Mouse (Mus musculus) liver, embryonic 16.5 days (tissue): ENCODE results near the gene Syne2. TPM values are rescaled to one million over a fixed set of nuclear protein-coding genes. Genes with fewer than 3 reads are reported as not detected.
A peak's percentile ranks its signal among the peaks of the same experiment; 100 is the strongest.

Experiments used
- ATAC-seq: fragments of 200-750 bp; cut with Nextera tagmentation; 2 replicates; pipeline ENCODE4 v1.8.0; 2017; ENCODE audit warnings: low read depth, mild to moderate bottlenecking, moderate number of reproducible peaks, moderate library complexity
- H3K27ac ChIP-seq: fragments of 300-500 bp; sonication (generic); 2 replicates; pipeline ENCODE4 v1.5.1; 2014; ENCODE audit warnings: mild to moderate bottlenecking, low read length
- H3K27me3 ChIP-seq: fragments of 300-500 bp; sonication (generic); 2 replicates; pipeline ENCODE4 v1.6.1; 2014; ENCODE audit warnings: low read depth, low read length, mixed read lengths; ENCODE audit not compliant: control insufficient read depth, insufficient read depth
- H3K36me3 ChIP-seq: fragments of 300-500 bp; sonication (generic); 2 replicates; pipeline ENCODE4 v1.6.1; 2014; ENCODE audit warnings: mild to moderate bottlenecking; ENCODE audit not compliant: control insufficient read depth, insufficient read depth
- H3K4me1 ChIP-seq: fragments of 300-500 bp; sonication (generic); 2 replicates; pipeline ENCODE4 v1.6.1; 2014; ENCODE audit warnings: low read depth, low read length, mixed read lengths; ENCODE audit not compliant: control insufficient read depth
- H3K4me2 ChIP-seq: fragments of 300-500 bp; sonication (generic); 2 replicates; pipeline ENCODE4 v1.6.1; 2014; ENCODE audit warnings: low read depth, low read length, mixed read lengths
- H3K4me3 ChIP-seq: fragments of 300-500 bp; sonication (generic); 2 replicates; pipeline ENCODE4 v1.5.1; 2014; ENCODE audit warnings: low read depth, mild to moderate bottlenecking, low read length
- H3K9ac ChIP-seq: fragments of 300-500 bp; sonication (generic); 2 replicates; pipeline ENCODE4 v1.6.1; 2014; ENCODE audit warnings: low read depth, low read length
- H3K9me3 ChIP-seq: fragments of 300-500 bp; sonication (generic); replicated peaks from 2 replicates; pipeline ENCODE4 v1.6.1; 2016; ENCODE audit warnings: low read length; ENCODE audit not compliant: control insufficient read depth
- WGBS: fragments of 180-500 bp; shearing (Covaris S2); extraction: QIAGEN DNeasy Blood & Tissue Kit; methylation state at CpG from one replicate; pipeline ENCODE4 v1.1.7; 2014; ENCODE audit not compliant: insufficient replicate concordance; 5-methylcytosine and 5-hydroxymethylcytosine counted together
- polyA plus RNA-seq: library from polyadenylated mRNA; unstranded; fragments of >200 nt; fragmentation: Nextera tagmentation; extraction: Ambion mirVana; gene quantifications from 2 replicates; pipeline ENCODE4 v1.2.1, GENCODE M21; 2015

Syne2 gene
- polyA plus RNA-seq, 1 experiment from 2014 or later, result 6.1 TPM

DNA sequence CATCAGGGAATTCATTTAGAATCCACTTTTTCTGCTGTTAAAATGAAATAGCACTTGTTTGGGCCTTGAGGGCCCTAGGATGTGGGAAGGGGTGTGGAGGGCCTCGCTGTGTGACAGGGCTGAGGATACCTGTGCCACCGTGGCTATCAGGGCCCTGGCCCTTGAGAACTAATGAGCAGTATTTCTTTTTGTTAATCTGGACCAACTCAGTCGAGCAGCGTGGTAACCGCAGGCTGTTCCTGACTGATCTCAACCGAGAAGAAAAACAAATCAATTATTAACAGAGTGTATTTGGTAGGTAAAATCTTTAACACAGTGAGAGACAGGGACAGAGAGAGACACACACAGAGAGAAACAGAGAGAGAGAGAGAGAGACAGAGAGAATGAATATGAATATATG is 34.5 kb downstream of the Syne2 start:
- 47% methylated on average over 6 of the region's 6 CpGs for WGBS
- no peaks in the 10 kb centered on the region for H3K27me3 ChIP-seq
- no peak overlapping the region for H3K9ac ChIP-seq
- peaks cover 8% of the 10 kb centered on the region for H3K4me1 ChIP-seq
- ATAC-seq, result no peak
- no peak overlapping the region for H3K4me2 ChIP-seq
- no peaks in the 10 kb centered on the region for H3K36me3 ChIP-seq
- H3K27ac ChIP-seq, result no peak overlapping the region
- no peaks in the 10 kb centered on the region for H3K9me3 ChIP-seq
- no peak overlapping the region for H3K4me3 ChIP-seq

DNA sequence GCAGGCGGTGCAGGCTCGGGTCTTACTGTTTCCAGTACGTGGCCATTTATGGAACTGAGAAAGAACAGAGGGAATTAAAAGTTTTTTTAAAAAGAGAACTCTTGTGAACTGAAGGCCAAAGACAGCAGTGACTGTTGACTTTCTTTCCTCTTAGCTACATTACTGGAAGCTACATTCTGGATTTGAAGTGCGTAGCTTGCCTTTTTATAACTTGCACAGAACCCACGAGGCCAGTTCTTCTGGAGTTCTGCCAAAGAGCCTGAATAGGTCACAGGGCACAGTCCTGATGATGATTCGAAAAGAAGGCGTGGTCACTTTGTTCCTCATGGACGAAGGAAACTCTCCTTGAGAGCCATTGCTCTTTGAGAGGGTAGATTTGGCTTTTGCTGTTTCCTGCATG is 35.6 kb downstream of the Syne2 start:
- no peak overlapping the region for H3K27ac ChIP-seq
- no peaks in the 10 kb centered on the region for H3K9me3 ChIP-seq
- H3K9ac ChIP-seq, result no peak overlapping the region
- no peaks in the 10 kb centered on the region for H3K36me3 ChIP-seq
- no peaks in the 10 kb centered on the region for H3K27me3 ChIP-seq
- peaks cover 8% of the 10 kb centered on the region for H3K4me1 ChIP-seq
- WGBS, result 25% methylated on average over 8 of the region's 8 CpGs
- no peak overlapping the region for H3K4me3 ChIP-seq
- no peak overlapping the region for H3K4me2 ChIP-seq
- no peak for ATAC-seq

DNA sequence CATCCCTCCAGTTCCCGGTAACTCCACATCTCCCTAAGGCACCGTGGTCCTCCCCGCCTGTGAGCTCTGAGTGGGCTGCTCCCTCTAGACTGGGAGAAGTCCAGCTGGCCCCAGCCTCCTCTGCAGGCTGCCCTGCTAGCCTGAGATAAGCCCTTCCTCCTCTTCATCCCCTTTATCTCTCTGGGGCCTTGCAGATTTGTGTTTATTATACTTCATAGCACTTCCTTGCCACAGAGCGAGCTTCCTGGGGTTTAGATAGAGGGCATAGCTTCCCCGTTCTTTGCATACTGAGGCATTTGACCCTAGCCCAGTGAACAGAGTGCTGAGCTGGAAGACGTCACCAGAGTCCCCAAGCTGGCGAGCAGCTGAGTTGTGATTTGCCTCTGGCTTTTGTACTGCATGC is 37.1 kb downstream of the Syne2 start:
- H3K4me2 ChIP-seq, result 0 out of 2 replicates have a peak overlapping the region, but pooled peaks have one; percentile 6
- H3K4me3 ChIP-seq, result no peak overlapping the region
- H3K9ac ChIP-seq, result no peak overlapping the region
- H3K27ac ChIP-seq, result no peak overlapping the region
- H3K27me3 ChIP-seq, result no peaks in the 10 kb centered on the region
- peak; percentile 74 for ATAC-seq
- H3K9me3 ChIP-seq, result no peaks in the 10 kb centered on the region
- peaks cover 8% of the 10 kb centered on the region for H3K4me1 ChIP-seq
- no peaks in the 10 kb centered on the region for H3K36me3 ChIP-seq
- 16% methylated on average over 7 of the region's 7 CpGs for WGBS

DNA sequence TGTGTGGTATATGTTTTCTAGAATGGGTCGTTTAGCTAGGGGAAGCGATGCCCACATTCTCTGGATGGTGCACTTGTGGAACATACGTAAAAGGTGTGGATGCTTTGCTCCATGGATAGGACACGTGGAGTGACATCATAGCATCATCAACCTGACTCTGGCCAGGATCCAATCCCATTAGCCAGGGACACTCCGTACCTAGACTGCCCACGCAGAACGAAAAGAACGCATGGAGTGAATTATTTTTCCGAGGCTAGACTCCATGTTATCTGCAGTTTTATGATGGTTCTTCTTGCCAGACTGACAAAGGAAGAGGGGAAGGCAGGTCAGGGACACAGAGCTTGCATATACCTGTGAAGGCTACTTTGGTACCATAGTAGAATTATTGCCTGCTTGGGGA is 37.7 kb downstream of the Syne2 start:
- no peak overlapping the region for H3K4me2 ChIP-seq
- H3K9ac ChIP-seq, result no peak overlapping the region
- no peak overlapping the region for H3K4me3 ChIP-seq
- H3K9me3 ChIP-seq, result no peaks in the 10 kb centered on the region
- 77% methylated on average over 9 of the region's 9 CpGs for WGBS
- H3K4me1 ChIP-seq, result peaks cover 8% of the 10 kb centered on the region
- no peak overlapping the region for H3K27ac ChIP-seq
- no peaks in the 10 kb centered on the region for H3K27me3 ChIP-seq
- no peaks in the 10 kb centered on the region for H3K36me3 ChIP-seq
- ATAC-seq, result no peak

DNA sequence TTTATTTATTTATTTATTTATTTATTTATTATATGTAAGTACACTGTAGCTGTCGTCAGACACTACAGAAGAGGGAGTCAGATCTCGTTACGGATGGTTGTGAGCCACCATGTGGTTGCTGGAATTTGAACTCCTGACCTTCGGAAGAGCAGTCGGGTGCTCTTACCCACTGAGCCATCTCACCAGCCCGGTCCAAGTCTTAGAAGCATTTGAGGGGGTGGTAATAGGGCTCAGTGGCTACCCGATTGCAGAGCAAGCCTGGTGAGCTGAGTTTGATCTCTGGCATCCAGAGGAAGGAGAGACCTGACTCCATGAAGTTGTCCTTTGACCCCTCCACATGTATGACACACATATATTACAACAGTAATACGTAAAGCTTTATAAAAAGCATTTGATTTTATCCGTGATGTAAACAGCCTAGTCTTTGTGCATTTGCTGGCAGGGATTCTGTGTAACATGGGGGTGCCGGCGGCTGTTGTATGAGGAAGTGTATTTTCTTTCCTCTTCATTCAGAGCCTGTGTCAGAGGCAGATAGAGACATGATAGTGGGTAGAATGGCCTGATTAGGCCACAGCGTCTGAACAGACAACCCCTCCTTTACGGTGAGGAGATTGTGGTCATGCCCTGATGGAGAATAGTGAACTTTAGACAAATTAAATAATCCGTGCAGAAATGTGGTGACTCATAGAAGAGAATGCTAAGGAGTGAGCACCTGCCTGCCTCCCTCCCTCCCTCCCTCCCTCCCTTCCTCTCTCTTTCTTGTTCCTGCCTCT is 38.3 kb downstream of the Syne2 start:
- Histone ChIP-seq H3K9me3 (no peaks in the 10 kb centered on the region), H3K4me2 (no peak overlapping the region), H3K27me3 (no peaks in the 10 kb centered on the region), H3K4me3 (no peak overlapping the region), H3K27ac (no peak overlapping the region), H3K9ac (no peak overlapping the region), H3K4me1 (peaks cover 8% of the 10 kb centered on the region), H3K36me3 (no peaks in the 10 kb centered on the region)
- 44% methylated on average over 14 of the region's 14 CpGs for WGBS
- ATAC-seq, result no peak

DNA sequence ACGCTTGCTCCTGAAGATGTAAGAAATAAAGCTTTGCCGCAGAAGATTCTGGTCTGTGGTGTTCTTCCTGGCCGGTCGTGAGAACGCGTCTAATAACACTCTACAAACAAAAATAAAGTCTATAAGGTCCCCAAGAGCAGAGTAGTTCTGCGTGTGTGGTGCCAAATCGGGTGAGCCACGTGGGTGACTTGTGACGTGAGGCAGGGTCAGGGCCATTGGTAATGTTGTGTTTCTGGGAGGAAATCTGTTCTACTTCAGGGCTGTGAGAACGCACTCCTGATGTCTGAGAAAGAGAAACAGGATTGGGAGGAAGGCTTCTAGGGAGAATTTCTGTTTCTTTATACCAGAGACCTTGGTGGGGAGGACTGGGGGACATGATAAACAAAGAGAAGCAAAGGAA is 42.0 kb downstream of the Syne2 start:
- Histone ChIP-seq H3K4me2 (no peak overlapping the region), H3K27ac (no peak overlapping the region), H3K4me1 (peaks cover 4% of the 10 kb centered on the region), H3K4me3 (no peak overlapping the region), H3K9ac (no peak overlapping the region), H3K27me3 (no peaks in the 10 kb centered on the region), H3K36me3 (no peaks in the 10 kb centered on the region), H3K9me3 (no peaks in the 10 kb centered on the region)
- 76% methylated on average over 10 of the region's 11 CpGs for WGBS
- no peak for ATAC-seq

DNA sequence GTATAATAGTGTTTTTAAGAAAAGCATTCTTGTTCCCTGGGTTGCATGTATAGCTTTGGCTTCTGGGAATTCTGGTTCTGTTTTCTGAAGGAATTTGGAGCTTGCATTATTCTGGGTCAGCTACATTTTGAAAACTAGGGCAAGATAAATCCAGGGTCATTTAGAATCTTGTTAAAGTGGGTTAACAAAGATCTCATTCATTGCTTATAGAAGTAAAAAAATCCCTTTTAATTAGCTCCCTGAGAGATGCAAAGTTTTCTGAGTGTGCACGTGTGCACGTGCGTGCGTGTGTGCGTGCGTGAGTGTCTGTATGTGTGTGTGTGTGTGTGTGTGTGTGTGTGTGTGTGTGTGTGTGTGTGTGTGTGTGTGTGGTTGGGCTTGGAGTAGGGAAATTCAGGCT is 42.9 kb downstream of the Syne2 start:
- Histone ChIP-seq H3K9me3 (no peaks in the 10 kb centered on the region), H3K4me3 (no peak overlapping the region), H3K27ac (no peak overlapping the region), H3K36me3 (no peaks in the 10 kb centered on the region), H3K4me1 (no peaks in the 10 kb centered on the region), H3K27me3 (no peaks in the 10 kb centered on the region), H3K9ac (no peak overlapping the region), H3K4me2 (no peak overlapping the region)
- WGBS, result 81% methylated on average over 6 of the region's 6 CpGs
- ATAC-seq, result no peak

DNA sequence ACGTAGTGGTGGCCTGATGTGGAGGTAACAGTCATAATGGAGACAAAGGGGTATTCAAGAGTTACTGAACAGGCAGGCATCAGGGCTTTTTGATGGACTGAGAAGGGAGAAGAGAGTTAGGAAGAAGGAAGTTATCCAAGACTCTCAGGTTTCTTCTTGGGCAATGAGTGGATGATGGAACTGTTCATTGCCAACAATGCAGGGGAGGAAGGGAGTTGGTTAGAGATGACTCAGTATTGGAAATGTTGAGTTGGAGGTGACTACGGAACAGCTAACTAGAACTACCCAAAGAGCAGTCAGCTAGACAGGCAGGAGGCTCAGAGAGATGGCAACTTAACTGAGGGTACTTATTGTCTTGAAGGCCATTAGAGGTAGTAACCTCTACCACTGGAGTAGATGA is 47.2 kb downstream of the Syne2 start:
- no peak overlapping the region for H3K9ac ChIP-seq
- H3K4me2 ChIP-seq, result no peak overlapping the region
- no peak for ATAC-seq
- no peak overlapping the region for H3K4me3 ChIP-seq
- H3K9me3 ChIP-seq, result no peaks in the 10 kb centered on the region
- no peaks in the 10 kb centered on the region for H3K4me1 ChIP-seq
- H3K27ac ChIP-seq, result no peak overlapping the region
- H3K36me3 ChIP-seq, result no peaks in the 10 kb centered on the region
- WGBS, result 55% methylated on average over 2 of the region's 2 CpGs
- H3K27me3 ChIP-seq, result no peaks in the 10 kb centered on the region

DNA sequence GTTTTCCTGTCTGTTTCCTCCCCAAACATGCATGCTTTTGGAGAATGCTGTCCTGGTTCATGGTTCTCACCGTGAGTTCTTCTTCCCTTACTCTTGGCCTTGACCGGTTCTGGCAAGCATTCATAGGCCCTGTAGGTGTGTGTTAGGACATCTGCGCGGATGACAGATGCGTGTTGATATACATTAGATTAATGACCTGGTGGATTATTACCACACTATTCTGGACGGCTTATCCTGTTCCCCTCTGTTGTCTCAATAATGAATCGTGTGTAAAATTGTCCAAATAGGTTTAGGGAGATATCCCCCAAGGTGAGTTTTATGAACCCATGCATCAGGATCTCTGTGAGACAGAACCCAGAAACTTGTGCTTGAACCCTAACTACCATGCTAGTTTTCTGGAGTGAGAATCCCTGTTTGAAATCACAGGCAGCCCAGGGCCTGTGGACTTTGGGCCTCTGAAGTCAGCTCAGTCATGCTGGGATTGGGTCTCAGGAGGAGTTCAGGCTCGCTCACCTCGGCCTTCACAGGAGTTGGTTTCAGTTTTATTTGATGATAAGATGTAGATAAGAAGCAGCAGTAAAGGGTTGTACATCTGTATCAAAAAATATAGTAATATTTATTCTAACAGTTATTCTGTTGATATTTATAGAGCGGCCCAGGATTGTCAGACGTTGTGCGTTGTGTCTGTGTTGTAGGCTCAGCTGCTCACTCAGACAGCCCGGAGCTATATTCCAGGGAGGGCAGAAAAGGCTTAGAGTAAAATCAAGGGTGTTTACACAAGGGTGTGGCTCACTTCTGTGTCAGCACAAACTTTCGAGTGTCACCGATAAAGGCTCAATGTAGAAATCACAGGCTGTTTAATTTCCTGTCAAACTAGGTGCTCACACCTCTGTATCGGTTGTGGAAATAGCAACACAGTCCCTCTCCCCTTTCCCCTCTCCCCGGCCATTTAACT is 48.8 kb downstream of the Syne2 start:
- Histone ChIP-seq H3K4me1 (no peaks in the 10 kb centered on the region), H3K9me3 (no peaks in the 10 kb centered on the region), H3K27me3 (no peaks in the 10 kb centered on the region), H3K9ac (no peak overlapping the region), H3K4me2 (no peak overlapping the region), H3K27ac (no peak overlapping the region), H3K4me3 (no peak overlapping the region), H3K36me3 (no peaks in the 10 kb centered on the region)
- no peak for ATAC-seq
- WGBS, result 64% methylated on average over 17 of the region's 17 CpGs
